Mouse (Mus musculus): ENCODE data around the gene Eci2. TPM values are rescaled to one million over a fixed set of nuclear protein-coding genes. Genes with fewer than 3 reads are reported as not detected.
"Not testable (repeated sequence)": the region's sequence is repeated elsewhere in the genome, so short reads cannot be mapped to it uniquely, and the experiment has no call there.

Gene Eci2
- total RNA-seq, 2 experiments from 2014 or later: 83.2 to 106 TPM

GRCm38 (mm10) chr13:34977410-34977809 is 49.5 kb downstream of the Eci2 start:
- H3K4me3 ChIP-seq: no peak overlapping the region
- no peak for DNase-seq
- no peak for TF ChIP-seq CTCF (IDR thresholded peaks at IDR 0.05)
- H3K27ac ChIP-seq: no peak overlapping the region
- intact Hi-C loops (cut with DNase I): no loop called here

- Histone ChIP-seq H3K4me3 (no peak overlapping the region), H3K27ac (no peak overlapping the region)
- no peak for TF ChIP-seq CTCF (IDR thresholded peaks at IDR 0.05)
- intact Hi-C loops (cut with DNase I): no loop called here
- DNase-seq: no peak
These were observed 50.8 kb downstream of the Eci2 start for GRCm38 (mm10) chr13:34976116-34976515.

- Histone ChIP-seq H3K4me3 (no peak overlapping the region), H3K27ac (no peak overlapping the region)
- no peak for DNase-seq
- peak; percentile 11; the same call in 1 of the 2 replicates for TF ChIP-seq CTCF (IDR thresholded peaks at IDR 0.05)
- intact Hi-C loops (cut with DNase I): no loop called here
These were observed 53.1 kb downstream of the Eci2 start for GRCm38 (mm10) chr13:34973770-34974169.

GRCm38 (mm10) chr13:34973149-34973548 is 53.7 kb downstream of the Eci2 start:
- Histone ChIP-seq H3K27ac (no peak overlapping the region), H3K4me3 (no peak overlapping the region)
- DNase-seq: no peak
- intact Hi-C loops (cut with DNase I): no loop called here
- TF ChIP-seq CTCF (IDR thresholded peaks at IDR 0.05): peak; percentile 78

- DNase-seq; H3K4me3 ChIP-seq; intact Hi-C loops (cut with DNase I); H3K27ac ChIP-seq: not testable (repeated sequence)
These were observed 54.4 kb downstream of the Eci2 start for GRCm38 (mm10) chr13:34972456-34972855.

GRCm38 (mm10) chr13:34965647-34966046 is 61.2 kb downstream of the Eci2 start:
- H3K27ac ChIP-seq; intact Hi-C loops (cut with DNase I); DNase-seq; H3K4me3 ChIP-seq: not testable (repeated sequence)

- no peak overlapping the region for H3K27ac ChIP-seq
- no peak for TF ChIP-seq CTCF (IDR thresholded peaks at IDR 0.05)
- intact Hi-C loops (cut with DNase I): no loop called here
- DNase-seq: no peak
- H3K4me3 ChIP-seq: peak overlapping the region; percentile 70
These were observed 62.0 kb downstream of the Eci2 start for GRCm38 (mm10) chr13:34964866-34965265.

- H3K4me3 ChIP-seq: peak overlapping the region; percentile 70
- no peak for DNase-seq
- intact Hi-C loops (cut with DNase I): no loop called here
- 0 out of 2 replicates have a peak overlapping the region, but pooled peaks have one; percentile 6 for H3K27ac ChIP-seq
- TF ChIP-seq CTCF (IDR thresholded peaks at IDR 0.05): no peak
These were observed 62.5 kb downstream of the Eci2 start for GRCm38 (mm10) chr13:34964419-34964818.

GRCm38 (mm10) chr13:34963511-34964397 is 63.1 kb downstream of the Eci2 start, which contains the start of gene Eci3:
Gene Eci3, minus strand, starts transcription at chr13:34963810.
- Histone ChIP-seq H3K4me3 (peak within 1 kb of the TSS; percentile 70), H3K27ac (0 out of 2 replicates have a peak within 1 kb of the TSS, but pooled peaks have one; percentile 6)
- TF ChIP-seq CTCF (IDR thresholded peaks at IDR 0.05): no peak
- intact Hi-C loops (cut with DNase I): no loop called here
- DNase-seq: peak; percentile 51

GRCm38 (mm10) chr13:34960996-34961770 is 65.7 kb downstream of the Eci2 start:
- no peak for DNase-seq
- no peak for TF ChIP-seq CTCF (IDR thresholded peaks at IDR 0.05)
- Histone ChIP-seq H3K27ac (no peak overlapping the region), H3K4me3 (no peak overlapping the region)
- intact Hi-C loops (cut with DNase I): no loop called here

- intact Hi-C loops (cut with DNase I); H3K27ac ChIP-seq; DNase-seq; H3K4me3 ChIP-seq: not testable (repeated sequence)
These were observed 68.7 kb downstream of the Eci2 start for GRCm38 (mm10) chr13:34958158-34958557.

- no peak overlapping the region for H3K4me3 ChIP-seq
- no peak overlapping the region for H3K27ac ChIP-seq
- intact Hi-C loops (cut with DNase I): no loop called here
- no peak for DNase-seq
- no peak for TF ChIP-seq CTCF (IDR thresholded peaks at IDR 0.05)
These were observed 70.0 kb downstream of the Eci2 start for GRCm38 (mm10) chr13:34956901-34957300.

GRCm38 (mm10) chr13:34951437-34951836 is 75.5 kb downstream of the Eci2 start:
- H3K27ac ChIP-seq; H3K4me3 ChIP-seq; DNase-seq; intact Hi-C loops (cut with DNase I): not testable (repeated sequence)

Data from gastrocnemius, adult 2 months (tissue).